Mouse (Mus musculus) small intestine, adult 2 months (tissue): ENCODE results near the gene Magi1.

Experiments used
- CTCF ChIP-seq: fragments of 200-500 bp; IDR thresholded peaks from 2 replicates; pipeline ENCODE4 v1.5.1; 2012; ENCODE audit warnings: low read depth, mild to moderate bottlenecking, control low read depth, inconsistent platforms, low read length, moderate library complexity, mixed read lengths; ENCODE audit not compliant: insufficient replicate concordance, insufficient read length; ENCODE audit errors: extremely low read depth
- POLR2A ChIP-seq: fragments of 200-500 bp; IDR thresholded peaks from 2 replicates; pipeline ENCODE4 v1.6.1; 2012; ENCODE audit warnings: low read depth, mild to moderate bottlenecking, control low read depth, inconsistent platforms, low read length, moderate library complexity

- TF ChIP-seq CTCF (no peak), POLR2A (no peak)
These were observed 261.3 kb downstream of the Magi1 start for GRCm38 (mm10) chr6:94022437-94022836.
